Mouse (Mus musculus) lung, embryonic 14.5 days (tissue): ENCODE results near the gene Dao. TPM values are rescaled to one million over a fixed set of nuclear protein-coding genes. Genes with fewer than 3 reads are reported as not detected.

ENCODE experiments used
- ATAC-seq: fragments of 200-750 bp; cut with Nextera tagmentation; 2 replicates; pipeline ENCODE4 v1.8.0; 2017; ENCODE audit warnings: mild to moderate bottlenecking, moderate TSS enrichment, moderate library complexity; ENCODE audit not compliant: insufficient read depth
- DNase-seq: peaks from one replicate; pipeline ENCODE4 v3.0.0-alpha.2; 2015
- H3K27ac ChIP-seq: fragments of 300-500 bp; sonication (generic); 2 replicates; pipeline ENCODE4 v1.5.1; 2014; ENCODE audit warnings: low read depth, mild to moderate bottlenecking, moderate library complexity
- H3K27me3 ChIP-seq: fragments of 300-500 bp; sonication (generic); 2 replicates; pipeline ENCODE4 v1.6.1; 2014; ENCODE audit warnings: low read length, control low read depth; ENCODE audit not compliant: insufficient read depth
- H3K36me3 ChIP-seq: fragments of 300-500 bp; sonication (generic); 2 replicates; pipeline ENCODE4 v1.6.1; 2014; ENCODE audit warnings: control low read depth; ENCODE audit not compliant: insufficient read depth
- H3K4me1 ChIP-seq: fragments of 300-500 bp; sonication (generic); 2 replicates; pipeline ENCODE4 v1.6.1; 2014; ENCODE audit warnings: antibody characterized with exemption, control low read depth; ENCODE audit not compliant: insufficient read depth
- H3K4me2 ChIP-seq: fragments of 300-500 bp; sonication (generic); 2 replicates; pipeline ENCODE4 v1.6.1; 2014; ENCODE audit warnings: mild to moderate bottlenecking
- H3K4me3 ChIP-seq: fragments of 300-500 bp; sonication (generic); 2 replicates; pipeline ENCODE4 v1.5.1; 2014; ENCODE audit warnings: low read depth, low read length
- H3K9ac ChIP-seq: fragments of 300-500 bp; sonication (generic); 2 replicates; pipeline ENCODE4 v1.6.1; 2014
- H3K9me3 ChIP-seq: fragments of 300-500 bp; sonication (generic); 2 replicates; pipeline ENCODE4 v1.6.1; 2016; ENCODE audit warnings: low read depth, low read length, control low read depth
- CTCF ChIP-seq: IDR thresholded peaks from 2 replicates; pipeline ENCODE4 v1.5.1; 2016; ENCODE audit warnings: antibody characterized with exemption, low read depth
- whole genome bisulfite sequencing: fragments of 180-500 bp; shearing (Covaris S2); extraction: QIAGEN DNeasy Blood & Tissue Kit; methylation state at CpG from one replicate; pipeline ENCODE4 v1.1.7; 2014; 5-methylcytosine and 5-hydroxymethylcytosine counted together
- polyA plus RNA-seq: library from polyadenylated mRNA; unstranded; fragments of >200 nt; fragmentation: Nextera tagmentation; extraction: Ambion mirVana; gene quantifications from 2 replicates; pipeline ENCODE4 v1.2.1, GENCODE M21; 2014

Gene Dao
- polyA plus RNA-seq, 1 experiment from 2014 or later, result not detected

DNA sequence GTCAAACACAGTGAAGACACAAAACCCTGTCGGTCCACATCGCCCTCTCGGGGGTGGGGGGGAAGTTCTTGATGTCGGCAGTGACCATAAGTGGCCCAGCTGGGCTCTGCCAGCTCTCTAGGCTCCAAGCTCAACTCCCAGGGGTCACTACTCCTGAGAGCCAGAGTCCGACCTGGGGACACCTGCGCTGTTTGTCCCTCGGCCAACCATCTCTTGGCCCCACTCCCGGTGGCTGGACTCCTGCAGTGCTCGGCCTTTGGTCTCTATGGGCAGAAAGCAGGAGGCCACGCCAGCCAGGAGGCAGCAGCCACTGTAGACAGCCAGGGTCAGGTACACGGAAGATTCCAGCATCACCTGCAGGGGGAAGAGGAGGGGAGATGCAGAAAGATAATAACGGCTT, 24.6 kb downstream of the Dao start:
- 82% methylated on average over 12 of the region's 12 CpGs for WGBS
- Histone ChIP-seq H3K9me3 (no peaks in the 10 kb centered on the region), H3K36me3 (no peaks in the 10 kb centered on the region), H3K9ac (no peak overlapping the region), H3K4me1 (0 out of 2 replicates have a peak, but pooled peaks cover 4% of the 10 kb centered on the region), H3K27me3 (no peaks in the 10 kb centered on the region), H3K4me3 (no peak overlapping the region), H3K4me2 (no peak overlapping the region), H3K27ac (no peak overlapping the region)
- ATAC-seq (no peak), DNase-seq (no peak)
- no peak for TF ChIP-seq CTCF

DNA sequence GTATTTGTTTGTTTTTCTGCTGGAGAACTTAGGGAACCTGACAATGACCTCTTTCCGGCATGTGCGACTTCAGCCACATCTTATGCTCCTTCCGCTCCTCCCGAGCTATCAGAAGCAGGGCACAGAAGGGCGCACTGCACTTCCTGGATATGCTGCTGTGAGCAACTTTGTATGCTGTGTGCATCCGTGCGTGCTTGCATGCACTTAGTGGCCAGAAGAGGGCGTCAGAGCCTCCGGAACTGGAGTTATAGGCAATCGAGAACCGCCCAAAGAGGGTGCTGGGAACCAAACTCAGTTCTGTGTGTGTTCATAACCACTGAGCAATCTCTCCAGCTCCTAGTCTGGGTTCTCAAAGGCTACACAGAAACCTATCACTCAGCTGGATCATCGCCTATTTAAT, 27.1 kb downstream of the Dao start:
- Histone ChIP-seq H3K36me3 (no peaks in the 10 kb centered on the region), H3K9me3 (no peaks in the 10 kb centered on the region), H3K27ac (no peak overlapping the region), H3K9ac (no peak overlapping the region), H3K4me1 (no peaks in the 10 kb centered on the region), H3K4me2 (no peak overlapping the region), H3K4me3 (no peak overlapping the region), H3K27me3 (no peaks in the 10 kb centered on the region)
- no peak for TF ChIP-seq CTCF
- WGBS, result 85% methylated on average over 12 of the region's 12 CpGs
- ATAC-seq (no peak), DNase-seq (no peak)

DNA sequence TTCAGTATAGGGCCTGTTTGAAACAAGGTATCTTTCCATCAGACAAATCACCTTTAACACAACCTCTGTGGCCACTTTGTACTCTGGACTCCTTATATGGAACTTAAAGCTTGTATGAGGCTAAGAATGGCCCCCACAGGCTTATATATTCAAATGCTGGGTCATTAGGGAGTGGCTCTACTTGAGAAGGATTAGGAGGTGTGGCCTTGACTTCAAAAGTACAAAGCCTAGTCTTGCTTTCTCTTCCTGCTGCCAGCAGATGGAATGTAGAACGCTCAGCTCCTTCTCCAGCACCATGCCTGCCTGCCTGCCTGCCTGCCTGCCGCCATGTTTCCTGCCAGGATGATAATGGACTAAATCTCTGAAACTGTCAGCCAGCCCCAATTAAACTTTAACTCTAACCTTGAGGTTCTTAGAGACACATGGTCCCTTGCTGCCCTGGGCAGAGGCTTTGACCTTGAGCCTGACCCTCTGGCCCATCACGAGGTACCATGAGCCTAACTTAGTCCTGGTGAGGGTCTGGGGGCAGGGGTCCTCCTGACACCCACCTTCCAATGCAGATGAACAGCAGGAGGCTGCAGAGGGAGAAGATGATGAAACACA, 28.8 kb downstream of the Dao start:
- Histone ChIP-seq H3K9me3 (no peaks in the 10 kb centered on the region), H3K4me2 (no peak overlapping the region), H3K36me3 (no peaks in the 10 kb centered on the region), H3K27me3 (no peaks in the 10 kb centered on the region), H3K27ac (no peak overlapping the region), H3K4me1 (no peaks in the 10 kb centered on the region), H3K9ac (no peak overlapping the region), H3K4me3 (no peak overlapping the region)
- no peak for TF ChIP-seq CTCF
- no peak for DNase-seq
- WGBS, result 73% methylated on average over 3 of the region's 3 CpGs
- ATAC-seq, result no peak

DNA sequence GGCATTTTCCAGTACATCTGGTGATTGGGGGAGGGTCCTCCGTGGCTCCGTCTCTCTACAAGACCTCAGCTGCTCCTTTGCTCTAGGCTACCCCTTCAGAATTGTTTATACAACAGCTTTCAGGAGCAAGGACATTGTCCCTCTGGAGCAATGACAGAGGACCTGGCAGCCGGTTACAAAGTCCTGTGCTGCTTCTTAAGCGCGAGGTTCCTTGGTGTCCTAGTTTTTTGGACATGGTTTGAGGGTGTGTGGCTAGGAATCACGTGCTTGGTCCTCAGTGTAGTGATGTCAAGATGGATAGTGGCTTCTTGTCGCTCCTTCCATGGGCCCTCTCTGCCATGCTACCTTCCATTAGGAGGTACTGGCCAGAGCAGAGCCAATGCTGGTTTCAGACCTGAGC, 30.9 kb downstream of the Dao start:
- no peak for TF ChIP-seq CTCF
- ATAC-seq (no peak), DNase-seq (no peak)
- Histone ChIP-seq H3K27ac (no peak overlapping the region), H3K36me3 (no peaks in the 10 kb centered on the region), H3K9ac (no peak overlapping the region), H3K4me3 (no peak overlapping the region), H3K4me2 (no peak overlapping the region), H3K9me3 (no peaks in the 10 kb centered on the region), H3K4me1 (no peaks in the 10 kb centered on the region), H3K27me3 (no peaks in the 10 kb centered on the region)
- WGBS, result 62% methylated on average over 7 of the region's 7 CpGs

DNA sequence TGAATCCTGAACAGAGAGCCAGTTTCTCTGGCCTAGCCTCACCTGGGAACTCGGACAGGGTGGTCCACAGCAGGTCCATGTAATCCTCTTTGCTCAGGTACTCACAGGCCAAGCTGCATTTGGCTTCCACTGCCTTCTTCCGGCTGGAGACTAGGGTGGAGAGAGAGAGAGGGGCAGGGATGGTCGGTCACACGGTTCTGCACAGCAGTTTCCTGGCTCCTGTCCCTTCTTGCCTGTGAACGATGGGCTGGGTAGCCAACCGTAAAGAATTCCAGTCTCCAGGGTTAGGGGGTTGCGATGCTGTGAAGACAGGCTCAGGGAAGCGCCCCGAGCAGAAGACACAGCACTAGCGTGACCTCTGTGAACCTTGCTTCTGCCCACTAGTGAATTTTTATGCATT, 31.6 kb downstream of the Dao start:
- Histone ChIP-seq H3K9me3 (no peaks in the 10 kb centered on the region), H3K27ac (no peak overlapping the region), H3K9ac (no peak overlapping the region), H3K4me1 (no peaks in the 10 kb centered on the region), H3K4me2 (no peak overlapping the region), H3K27me3 (no peaks in the 10 kb centered on the region), H3K36me3 (no peaks in the 10 kb centered on the region), H3K4me3 (no peak overlapping the region)
- TF ChIP-seq CTCF, result no peak
- ATAC-seq (no peak), DNase-seq (no peak)
- 69% methylated on average over 10 of the region's 10 CpGs for WGBS

DNA sequence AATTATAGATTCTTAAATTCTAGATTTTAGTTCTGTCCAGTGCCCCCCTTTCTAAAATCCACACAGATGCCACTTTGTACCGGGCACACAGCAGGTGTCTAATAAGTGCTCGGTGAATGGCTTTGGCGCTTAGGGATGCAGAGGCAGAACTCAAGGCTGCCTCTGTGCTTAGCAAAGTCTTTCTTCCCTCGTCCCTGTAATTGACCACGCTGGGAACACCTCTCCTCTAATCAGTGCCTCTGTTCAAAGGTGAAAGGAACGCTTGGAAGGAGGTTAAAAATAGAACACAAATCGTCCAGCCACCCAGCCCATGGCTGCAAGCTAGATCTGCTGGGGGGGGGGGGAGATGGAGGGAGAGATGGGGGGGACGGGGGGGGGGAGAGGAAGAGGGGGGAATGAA, 37.0 kb downstream of the Dao start:
- no peak overlapping the region for H3K4me2 ChIP-seq
- H3K36me3 ChIP-seq, result no peaks in the 10 kb centered on the region
- no peak for ATAC-seq
- no peak overlapping the region for H3K9ac ChIP-seq
- 28% methylated on average over 8 of the region's 8 CpGs for WGBS
- TF ChIP-seq CTCF, result no peak
- no peaks in the 10 kb centered on the region for H3K9me3 ChIP-seq
- no peaks in the 10 kb centered on the region for H3K27me3 ChIP-seq
- no peak overlapping the region for H3K27ac ChIP-seq
- no peaks in the 10 kb centered on the region for H3K4me1 ChIP-seq
- no peak for DNase-seq
- no peak overlapping the region for H3K4me3 ChIP-seq

DNA sequence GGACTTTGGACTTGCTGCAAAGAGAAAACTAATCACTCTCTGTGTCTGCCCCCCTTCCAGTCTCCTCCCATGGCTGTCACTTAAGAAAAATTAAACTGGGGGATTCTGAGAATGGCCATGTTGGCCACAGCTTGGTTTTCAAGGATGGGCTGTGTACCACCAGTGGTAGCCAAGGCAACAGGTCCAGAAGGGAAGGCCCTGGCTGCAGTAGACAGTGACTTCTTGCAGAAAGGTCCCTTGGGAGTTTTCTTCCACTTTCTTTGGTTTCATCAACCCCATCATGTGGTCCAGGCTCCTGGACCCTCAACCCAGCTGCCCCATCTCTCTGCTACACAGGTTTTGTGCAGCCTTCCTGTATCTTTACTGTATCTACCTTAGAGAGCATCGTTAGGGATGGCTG, 37.4 kb downstream of the Dao start:
- Histone ChIP-seq H3K9me3 (no peaks in the 10 kb centered on the region), H3K4me2 (no peak overlapping the region), H3K36me3 (no peaks in the 10 kb centered on the region), H3K9ac (no peak overlapping the region), H3K27ac (no peak overlapping the region), H3K4me1 (no peaks in the 10 kb centered on the region), H3K27me3 (no peaks in the 10 kb centered on the region), H3K4me3 (no peak overlapping the region)
- TF ChIP-seq CTCF, result no peak
- 69% methylated on average over 1 of the region's 1 CpGs for whole genome bisulfite sequencing
- DNase-seq (no peak), ATAC-seq (no peak)
